Mouse (Mus musculus): ENCODE data around the gene Kcne1.

GRCm38 (mm10) chr16:92300649-92301411 is 58.4 kb downstream of the Kcne1 start, which contains the start of gene Smim11:
- TF ChIP-seq CTCF (IDR thresholded peaks at IDR 0.05; ENCODE audit: borderline replicate concordance, insufficient read depth, low read length) (no peak), POLR2A (IDR thresholded peaks at IDR 0.05; ENCODE audit: low read depth, low read length) (peak; percentile 76)
